Mouse (Mus musculus) testis, adult 2 months (tissue): ENCODE results near the gene Znrd1. TPM values are rescaled to one million over a fixed set of nuclear protein-coding genes. Genes with fewer than 3 reads are reported as not detected.

Experiments
- H3K27ac ChIP-seq: fragments of 200-500 bp; 2 replicates; pipeline ENCODE4 v1.5.1; 2012; ENCODE audit warnings: low read depth, low read length; ENCODE audit not compliant: control insufficient read depth, insufficient read depth
- H3K27me3 ChIP-seq: fragments of 200-500 bp; 2 replicates; pipeline ENCODE4 v1.6.1; 2012; ENCODE audit warnings: mild to moderate bottlenecking, low read length, moderate library complexity; ENCODE audit not compliant: control insufficient read depth, insufficient read depth
- H3K36me3 ChIP-seq: fragments of 200-500 bp; 2 replicates; pipeline ENCODE4 v1.6.1; 2012; ENCODE audit warnings: mild to moderate bottlenecking, low read length; ENCODE audit not compliant: control insufficient read depth, insufficient read depth
- H3K4me1 ChIP-seq: fragments of 200-500 bp; 2 replicates; pipeline ENCODE4 v1.6.1; 2012; ENCODE audit warnings: low read length; ENCODE audit not compliant: control insufficient read depth, insufficient read depth
- H3K4me3 ChIP-seq: fragments of 200-500 bp; 2 replicates; pipeline ENCODE4 v1.5.1; 2012; ENCODE audit warnings: low read depth, mild to moderate bottlenecking, low read length, moderate library complexity, mixed read lengths; ENCODE audit not compliant: control insufficient read depth
- CTCF ChIP-seq: fragments of 200-500 bp; IDR thresholded peaks from 2 replicates; pipeline ENCODE4 v1.5.1; 2012; ENCODE audit warnings: low read depth, mild to moderate bottlenecking, inconsistent platforms, low read length, moderate library complexity; ENCODE audit not compliant: control insufficient read depth, insufficient read depth, insufficient replicate concordance
- POLR2A ChIP-seq: fragments of 200-500 bp; IDR thresholded peaks from 2 replicates; pipeline ENCODE4 v1.6.1; 2012; ENCODE audit warnings: low read depth, mild to moderate bottlenecking, inconsistent platforms, low read length, moderate library complexity; ENCODE audit not compliant: control insufficient read depth
- polyA plus RNA-seq: library from polyadenylated mRNA; depleted of rRNA; stranded (reverse); fragments of >200 nt; gene quantifications from 2 replicates; pipeline ENCODE4 v1.2.3, GENCODE M21; 2012

Gene Znrd1
- polyA plus RNA-seq, 1 experiment: 53.2 TPM

- Histone ChIP-seq H3K4me1 (no peaks in the 10 kb centered on the region), H3K36me3 (no peaks in the 10 kb centered on the region), H3K27ac (no peak overlapping the region), H3K4me3 (no peak overlapping the region), H3K27me3 (no peaks in the 10 kb centered on the region)
- TF ChIP-seq POLR2A (no peak), CTCF (no peak)
Observed at GRCm38 (mm10) chr17:36931130-36931529, 27.2 kb downstream of the Znrd1 start.

GRCm38 (mm10) chr17:36930233-36930632 lies 28.1 kb downstream of the Znrd1 start:
- H3K4me3 ChIP-seq: no peak overlapping the region
- H3K36me3 ChIP-seq: no peaks in the 10 kb centered on the region
- TF ChIP-seq POLR2A (no peak), CTCF (no peak)
- no peaks in the 10 kb centered on the region for H3K27me3 ChIP-seq
- no peak overlapping the region for H3K27ac ChIP-seq
- H3K4me1 ChIP-seq: no peaks in the 10 kb centered on the region

- no peaks in the 10 kb centered on the region for H3K4me1 ChIP-seq
- H3K4me3 ChIP-seq: no peak overlapping the region
- H3K27me3 ChIP-seq: no peaks in the 10 kb centered on the region
- H3K36me3 ChIP-seq: no peaks in the 10 kb centered on the region
- no peak overlapping the region for H3K27ac ChIP-seq
- TF ChIP-seq CTCF: no peak
- no peak for TF ChIP-seq POLR2A
Observed at GRCm38 (mm10) chr17:36929236-36929932, 29.0 kb downstream of the Znrd1 start.

- H3K36me3 ChIP-seq: no peaks in the 10 kb centered on the region
- TF ChIP-seq POLR2A (no peak), CTCF (no peak)
- H3K27me3 ChIP-seq: no peaks in the 10 kb centered on the region
- no peak overlapping the region for H3K27ac ChIP-seq
- no peak overlapping the region for H3K4me3 ChIP-seq
- H3K4me1 ChIP-seq: peaks cover 3% of the 10 kb centered on the region
Observed at GRCm38 (mm10) chr17:36927496-36928120, 30.8 kb downstream of the Znrd1 start.

GRCm38 (mm10) chr17:36923491-36923890 lies 34.9 kb downstream of the Znrd1 start:
- Histone ChIP-seq H3K27me3 (no peaks in the 10 kb centered on the region), H3K27ac (no peak overlapping the region), H3K36me3 (no peaks in the 10 kb centered on the region), H3K4me3 (peak overlapping the region; percentile 51), H3K4me1 (peaks cover 7% of the 10 kb centered on the region)
- TF ChIP-seq POLR2A (no peak), CTCF (no peak)

GRCm38 (mm10) chr17:36922715-36923114 lies 35.6 kb downstream of the Znrd1 start:
- TF ChIP-seq POLR2A: no peak
- TF ChIP-seq CTCF: no peak
- no peaks in the 10 kb centered on the region for H3K27me3 ChIP-seq
- no peak overlapping the region for H3K4me3 ChIP-seq
- H3K27ac ChIP-seq: no peak overlapping the region
- peaks cover 7% of the 10 kb centered on the region for H3K4me1 ChIP-seq
- H3K36me3 ChIP-seq: no peaks in the 10 kb centered on the region

GRCm38 (mm10) chr17:36920239-36920638 lies 38.1 kb downstream of the Znrd1 start:
- Histone ChIP-seq H3K4me1 (peaks cover 7% of the 10 kb centered on the region), H3K36me3 (no peaks in the 10 kb centered on the region), H3K27me3 (no peaks in the 10 kb centered on the region), H3K27ac (no peak overlapping the region), H3K4me3 (no peak overlapping the region)
- TF ChIP-seq POLR2A: no peak
- TF ChIP-seq CTCF: no peak

- H3K4me1 ChIP-seq: peaks cover 3% of the 10 kb centered on the region
- H3K4me3 ChIP-seq: no peak overlapping the region
- no peaks in the 10 kb centered on the region for H3K27me3 ChIP-seq
- TF ChIP-seq POLR2A: no peak
- TF ChIP-seq CTCF: peak; percentile 83; the same call in 1 of the 2 replicates
- no peak overlapping the region for H3K27ac ChIP-seq
- no peaks in the 10 kb centered on the region for H3K36me3 ChIP-seq
Observed at GRCm38 (mm10) chr17:36915076-36915475, 43.3 kb downstream of the Znrd1 start.
